Mouse (Mus musculus): ENCODE results near the gene Zmynd8.

DNA sequence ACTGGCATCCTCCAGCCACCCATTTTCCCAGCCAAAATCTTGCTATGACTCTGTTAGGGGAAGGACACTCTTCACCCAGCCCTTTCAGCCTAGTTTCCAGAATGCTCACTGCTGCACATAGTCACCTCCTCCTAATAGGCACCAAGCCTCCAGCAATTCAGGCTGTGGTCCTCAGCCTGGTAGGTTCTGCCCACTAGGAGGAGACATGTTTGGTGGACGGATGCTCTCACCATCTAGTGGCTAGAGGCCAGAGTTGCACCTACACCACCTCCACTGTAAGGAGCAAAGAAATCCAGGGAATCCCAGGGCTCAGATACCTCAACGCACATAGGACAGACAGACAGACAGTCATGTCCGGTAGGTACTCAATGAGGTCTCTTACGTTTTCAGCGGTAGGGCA lies 87.3 kb downstream of the Zmynd8 start:
- TF ChIP-seq CHD2 (IDR thresholded peaks at IDR 0.05; ENCODE audit: low read length) (no peak), ZNF384 (IDR thresholded peaks at IDR 0.05; ENCODE audit: low read depth, low read length) (no peak), HCFC1 (IDR thresholded peaks at IDR 0.05; ENCODE audit: low read depth, low read length) (no peak), CTCF (IDR thresholded peaks at IDR 0.05 in 2 of 3, conservative IDR thresholded peaks at IDR 0.05 in 1 of 3; ENCODE audit: control insufficient read depth in 1 of 3, insufficient read depth in 1 of 3, low read depth in 2 of 3, low read length in 3 of 3, poor library complexity in 1 of 3, severe bottlenecking in 1 of 3) (peak; percentile 23 to 73 (median 25); a peak in 3 of 6 replicates), EP300 (IDR thresholded peaks at IDR 0.05; ENCODE audit: low read depth in 1 of 2, low read length in 2 of 2) (no peak), USF1 (IDR thresholded peaks at IDR 0.05; ENCODE audit: low read depth, low read length) (no peak), POLR2A (IDR thresholded peaks at IDR 0.05; ENCODE audit: control insufficient read depth in 1 of 2, insufficient read depth in 1 of 2, low read depth in 1 of 2, low read length in 2 of 2, poor library complexity in 1 of 2) (no peak), UBTF (IDR thresholded peaks at IDR 0.05; ENCODE audit: borderline replicate concordance, insufficient read depth, low read depth, low read length) (no peak), E2F4 (IDR thresholded peaks at IDR 0.05; ENCODE audit: borderline replicate concordance, low read depth, low read length) (no peak)

All from MEL (cell line).